Mouse (Mus musculus) embryonic facial prominence, embryonic 11.5 days (tissue): ENCODE measurements around the gene Nnat. TPM values are rescaled to one million over a fixed set of nuclear protein-coding genes. Genes with fewer than 3 reads are reported as not detected.

Experiments used
- microRNA-seq: library from miRNA; unstranded; fragments of <30 nt; microRNA quantifications from one replicate; pipeline ENCODE4, GENCODE M21; 2016; ENCODE audit warnings: borderline number of aligned reads
- polyA plus RNA-seq: library from polyadenylated mRNA; unstranded; fragments of >200 nt; fragmentation: Nextera tagmentation; extraction: Ambion mirVana; gene quantifications from 2 replicates; pipeline ENCODE4 v1.2.1, GENCODE M21; 2014

Nnat gene
- polyA plus RNA-seq, 1 experiment from 2014 or later: 1,482 TPM

Small RNA genes lying within 50 kb of the gene (microRNA-seq; reads per million reads assigned to microRNA genes)
- gene Gm23134: 21.6 reads per million, percentile 22 among the genes with 10 or more reads in this experiment

Other genes with a start within 250 kb of the Nnat start
- 2.2 and 2.6 TPM in 2 replicates for gene Ghrh, start 212.6 kb upstream of the Nnat start, polyA plus RNA-seq
- 33.4 and 38.5 TPM in 2 replicates for gene Manbal, start 192.5 kb upstream of the Nnat start, polyA plus RNA-seq
- 13.9 and 16.4 TPM in 2 replicates for gene Src, start 141.6 kb upstream of the Nnat start, polyA plus RNA-seq
- 90.2 and 97.9 TPM in 2 replicates for gene Blcap, start 11.2 kb downstream of the Nnat start, polyA plus RNA-seq
- gene Ctnnbl1, start 177.3 kb downstream of the Nnat start, polyA plus RNA-seq: 94.9 and 97.1 TPM in 2 replicates